Mouse (Mus musculus): ENCODE data around the gene Pcdh15.

GRCm38 (mm10) chr10:74538371-74538770 is 1439.2 kb downstream of the Pcdh15 start:
- TF ChIP-seq CTCF (conservative IDR thresholded peaks at IDR 0.05; ENCODE audit: low read length) (no peak), POU5F1 (IDR thresholded peaks at IDR 0.05; ENCODE audit: borderline replicate concordance, low read length) (no peak)
